Mouse (Mus musculus) CH12.LX (cell line): Measurements from ENCODE around the gene Foxn2. TPM values are rescaled to one million over a fixed set of nuclear protein-coding genes. Genes with fewer than 3 reads are reported as not detected.

Experiments used
- DNase-seq: peaks from one replicate; pipeline ENCODE4 v3.0.0-alpha.2; 2013; ENCODE audit errors: extremely low read depth
- H3K27ac ChIP-seq: 2 replicates; pipeline ENCODE4 v1.5.1; 2012; ENCODE audit warnings: low read depth, mild to moderate bottlenecking, control low read depth, moderate library complexity; ENCODE audit not compliant: insufficient read depth
- H3K27me3 ChIP-seq: replicated peaks from 2 replicates; pipeline ENCODE3; 2012; ENCODE audit warnings: inconsistent platforms
- H3K36me3 ChIP-seq, 2 experiments: replicated peaks in 1 of 2; 2 replicates each; pipeline versions ENCODE3 to v1.6.1; 2012; ENCODE audit warnings: inconsistent platforms in 1 of 2, low read length in 1 of 2, mild to moderate bottlenecking in 1 of 2, mixed read lengths in 1 of 2, moderate library complexity in 1 of 2; ENCODE audit not compliant: control insufficient read depth in 1 of 2, insufficient read depth in 1 of 2
- H3K4me1 ChIP-seq, 2 experiments: 2 replicates each; pipeline ENCODE4 v1.6.1; 2012; ENCODE audit warnings: inconsistent platforms in 1 of 2, moderate library complexity in 1 of 2; ENCODE audit not compliant: insufficient read depth in 2 of 2, control insufficient read depth in 1 of 2
- H3K4me2 ChIP-seq: 2 replicates; pipeline ENCODE4 v1.6.1; 2012; ENCODE audit warnings: low read depth, mild to moderate bottlenecking, control low read depth; ENCODE audit not compliant: poor library complexity, insufficient read depth, severe bottlenecking
- H3K4me3 ChIP-seq, 3 experiments: fragments of 150-350 bp in 1 of 3; sonication (generic) in 1 of 3; replicated peaks in 1 of 3; 2 replicates each; pipeline versions ENCODE3 to v1.5.1; 2011 to 2012; ENCODE audit warnings: low read depth in 2 of 3, low read length in 2 of 3, mild to moderate bottlenecking in 2 of 3, moderate library complexity in 2 of 3, control low read depth in 1 of 3, improper control_type of control experiment in 1 of 3, inconsistent platforms in 1 of 3, mixed read lengths in 1 of 3; ENCODE audit not compliant: poor library complexity in 1 of 3
- H3K79me2 ChIP-seq: replicated peaks from 2 replicates; pipeline ENCODE4 v1.6.1; 2012; ENCODE audit warnings: mild to moderate bottlenecking, moderate library complexity; ENCODE audit not compliant: control insufficient read depth, poor library complexity, insufficient read depth, severe bottlenecking; ENCODE audit errors: extremely low read depth
- H3K9ac ChIP-seq: 2 replicates; pipeline ENCODE4 v1.6.1; 2012; ENCODE audit warnings: low read depth, mild to moderate bottlenecking, control low read depth, moderate library complexity; ENCODE audit not compliant: insufficient read depth
- H3K9me3 ChIP-seq: replicated peaks from 2 replicates; pipeline ENCODE3; 2012; ENCODE audit warnings: low read length, inconsistent platforms, mixed read lengths
- CHD2 ChIP-seq: IDR thresholded peaks from 2 replicates; pipeline ENCODE4 v1.6.1; 2011; ENCODE audit warnings: low read length, improper control_type of control experiment
- ELF1 ChIP-seq: IDR thresholded peaks from 2 replicates; pipeline ENCODE4 v1.6.1; 2014; ENCODE audit warnings: low read depth, mild to moderate bottlenecking, inconsistent platforms, low read length, improper control_type of control experiment
- EP300 ChIP-seq: IDR thresholded peaks from 2 replicates; pipeline ENCODE4 v1.6.1; 2011; ENCODE audit warnings: low read length, improper control_type of control experiment
- ETS1 ChIP-seq: conservative IDR thresholded peaks from 2 replicates; pipeline ENCODE4 v1.6.1; 2012; ENCODE audit warnings: low read depth, mild to moderate bottlenecking, inconsistent platforms, low read length, improper control_type of control experiment, moderate library complexity
- HCFC1 ChIP-seq: IDR thresholded peaks from 2 replicates; pipeline ENCODE4 v1.6.1; 2012; ENCODE audit warnings: low read depth, mild to moderate bottlenecking, inconsistent platforms, low read length, improper control_type of control experiment
- JUN ChIP-seq: IDR thresholded peaks from 2 replicates; pipeline ENCODE4 v1.6.1; 2011; ENCODE audit warnings: low read depth, mild to moderate bottlenecking, low read length, improper control_type of control experiment, moderate library complexity; ENCODE audit not compliant: insufficient read depth
- JUND ChIP-seq: conservative IDR thresholded peaks from 2 replicates; pipeline ENCODE4 v1.6.1; 2011; ENCODE audit warnings: low read depth, low read length, improper control_type of control experiment
- MAX ChIP-seq: IDR thresholded peaks from 2 replicates; pipeline ENCODE4 v1.6.1; 2011; ENCODE audit warnings: low read length, improper control_type of control experiment
- MAZ ChIP-seq: IDR thresholded peaks from 2 replicates; pipeline ENCODE4 v1.6.1; 2012; ENCODE audit warnings: low read depth, mild to moderate bottlenecking, inconsistent platforms, low read length, improper control_type of control experiment, moderate library complexity
- MEF2A ChIP-seq: IDR thresholded peaks from 2 replicates; pipeline ENCODE4 v1.6.1; 2014; ENCODE audit warnings: low read depth, mild to moderate bottlenecking, inconsistent platforms, low read length, improper control_type of control experiment, borderline replicate concordance
- MYC ChIP-seq: IDR thresholded peaks from 2 replicates; pipeline ENCODE4 v1.6.1; 2011; ENCODE audit warnings: low read depth, mild to moderate bottlenecking, improper control_type of control experiment, low read length
- POLR2AphosphoS2 ChIP-seq: IDR thresholded peaks from 2 replicates; pipeline ENCODE4 v1.6.1; 2011; ENCODE audit warnings: low read depth, low read length, improper control_type of control experiment
- SMC3 ChIP-seq: IDR thresholded peaks from 2 replicates; pipeline ENCODE4 v1.6.1; 2011; ENCODE audit warnings: low read depth, low read length, improper control_type of control experiment
- USF2 ChIP-seq: conservative IDR thresholded peaks from 2 replicates; pipeline ENCODE4 v1.6.1; 2011; ENCODE audit warnings: low read depth, low read length, improper control_type of control experiment
- ZC3H11A ChIP-seq: IDR thresholded peaks from 2 replicates; pipeline ENCODE4 v1.6.1; 2012; ENCODE audit warnings: low read depth, mild to moderate bottlenecking, inconsistent platforms, low read length, improper control_type of control experiment
- ZMIZ1 ChIP-seq: IDR thresholded peaks from 2 replicates; pipeline ENCODE4 v1.6.1; 2012; ENCODE audit warnings: low read depth, mild to moderate bottlenecking, inconsistent platforms, low read length, improper control_type of control experiment
- dilution Hi-C: fragments of 300-500 bp; cut with MboI; formaldehyde crosslinking; loops from 2 replicates; pipeline ENCODE4 v1.14.3; 2020; ENCODE audit warnings: low sequenced_read_pairs; ENCODE audit not compliant: extremely low pct_unique_long_range_greater_than_20kb, extremely low pct_ligation_motif_present
- in situ Hi-C: fragments of 300-500 bp; cut with MboI; formaldehyde crosslinking; loops from 3 replicates; pipeline ENCODE4 v1.14.3; 2019; ENCODE audit warnings: low sequenced_read_pairs, low pct_ligation_motif_present, low pct_unique_long_range_greater_than_20kb, mixed read lengths
- polyA plus RNA-seq: library from polyadenylated mRNA; unstranded; fragments of >175 nt; gene quantifications from 2 replicates; pipeline ENCODE4 v1.2.1, GENCODE M21; 2012; ENCODE audit warnings: low read depth; ENCODE audit not compliant: insufficient read length
- total RNA-seq, 2 experiments: library from RNA; depleted of rRNA; stranded (reverse); fragments of 300-350 nt in 1 of 2; fragments of >200 nt in 1 of 2; gene quantifications; 2 replicates each; pipeline ENCODE4 v1.2.3; 2012 to 2014

Gene Foxn2
- total and polyA plus RNA-seq, 3 experiments = 13.2 to 24.6 (median 16.0) TPM

DNA sequence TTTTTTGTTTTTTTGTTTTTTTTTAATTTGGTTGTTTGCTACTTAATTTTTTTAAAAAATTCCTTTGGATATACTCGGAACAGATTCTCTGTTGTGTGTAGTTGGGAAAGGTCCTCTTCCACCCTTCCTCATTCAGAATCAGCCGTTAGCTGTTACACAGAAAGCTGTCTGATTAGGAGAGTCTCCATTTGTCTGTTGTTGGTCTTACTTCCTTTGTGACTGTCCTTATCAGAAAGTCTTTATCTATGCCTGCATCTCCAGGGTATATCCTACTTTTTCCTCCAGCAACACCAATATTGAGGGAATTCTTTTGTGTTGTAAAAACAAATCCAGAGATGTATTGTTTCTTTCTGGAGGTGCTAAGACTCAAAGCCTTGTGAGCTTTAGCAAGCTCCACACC, 40.6 kb downstream of the Foxn2 start:
- dilution Hi-C loops = no loop called here
- Histone ChIP-seq H3K36me3 (peaks cover 4 to 41% of the 10 kb centered on the region in 2 experiments), H3K79me2 (peaks cover 3% of the 10 kb centered on the region; the same call in 1 of the 2 replicates), H3K4me1 (peaks cover 6 to 42% of the 10 kb centered on the region in 2 experiments), H3K4me3 (no peak overlapping the region), H3K4me2 (no peak overlapping the region), H3K9me3 (no peaks in the 10 kb centered on the region), H3K27ac (no peak overlapping the region), H3K27me3 (no peaks in the 10 kb centered on the region), H3K9ac (no peak overlapping the region)
- in situ Hi-C loops = no loop called here
- no peak for TF ChIP-seq ZC3H11A
- TF ChIP-seq MYC = no peak
- TF ChIP-seq ELF1 = no peak
- TF ChIP-seq EP300 = no peak
- no peak for TF ChIP-seq POLR2AphosphoS2
- TF ChIP-seq MAZ = no peak
- no peak for TF ChIP-seq MEF2A
- TF ChIP-seq MAX = no peak
- TF ChIP-seq ZMIZ1 = no peak
- no peak for TF ChIP-seq ETS1
- no peak for TF ChIP-seq CHD2
- TF ChIP-seq SMC3 = no peak
- TF ChIP-seq USF2 = no peak
- no peak for TF ChIP-seq JUN
- TF ChIP-seq JUND = no peak
- no peak for DNase-seq

GRCm38 (mm10) chr17:88481587-88481986, 41.1 kb downstream of the Foxn2 start:
- dilution Hi-C loops (no loop called here), in situ Hi-C loops (no loop called here)
- peaks cover 8 to 43% of the 10 kb centered on the region in 2 experiments for H3K36me3 ChIP-seq
- H3K27me3 ChIP-seq = no peaks in the 10 kb centered on the region
- H3K4me1 ChIP-seq = peaks cover 6 to 38% of the 10 kb centered on the region in 2 experiments
- H3K79me2 ChIP-seq = peaks cover 3% of the 10 kb centered on the region; the same call in 1 of the 2 replicates
- TF ChIP-seq MEF2A (no peak), EP300 (no peak), POLR2AphosphoS2 (no peak), SMC3 (no peak), HCFC1 (no peak), MAZ (no peak), ZC3H11A (no peak)
- no peak overlapping the region for H3K27ac ChIP-seq
- no peak for DNase-seq
- no peak overlapping the region for H3K4me2 ChIP-seq
- no peaks in the 10 kb centered on the region for H3K9me3 ChIP-seq
- H3K9ac ChIP-seq = no peak overlapping the region
- H3K4me3 ChIP-seq = no peak overlapping the region
